Mouse (Mus musculus) v-Abl transformed pro-B cells (cell line): ENCODE results near the gene Opcml.

Source experiments
- in situ Hi-C, 2 experiments: fragments of 400-800 bp; cut with MboI; formaldehyde crosslinking; loops; one replicate each; pipeline ENCODE4 v1.15.1; 2025; ENCODE audit not compliant: unreplicated experiment in 2 of 2

The Opcml gene

GRCm38 (mm10) chr9:28587857-28588388 lies 797.3 kb downstream of the Opcml start:
- in situ Hi-C loops, result no loop called here

DNA sequence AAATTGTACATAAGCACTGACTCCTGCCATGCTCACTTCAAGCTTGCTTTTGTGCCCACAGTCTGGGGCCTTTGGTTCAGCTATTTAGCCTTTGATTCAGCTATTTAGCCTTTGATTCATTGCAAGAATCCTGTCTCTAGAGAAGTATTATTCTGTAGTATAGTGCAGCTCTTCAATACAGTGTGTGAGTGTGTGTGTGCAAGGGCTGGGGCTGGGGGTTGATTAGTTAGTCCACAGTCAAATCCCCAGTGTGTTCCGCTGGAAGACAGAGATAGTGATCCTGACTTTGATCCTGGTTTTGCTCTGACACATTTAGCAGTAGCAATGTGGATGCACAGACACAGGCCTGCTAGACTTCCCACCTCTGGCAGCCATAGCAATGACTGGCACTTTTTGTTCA lies 797.9 kb downstream of the Opcml start:
- in situ Hi-C loops, result no loop called here

- in situ Hi-C loops, result no loop called here
Measured at GRCm38 (mm10) chr9:28592208-28592607, 801.6 kb downstream of the Opcml start.

GRCm38 (mm10) chr9:28595062-28595461 lies 804.5 kb downstream of the Opcml start:
- in situ Hi-C loops, result no loop called here

DNA sequence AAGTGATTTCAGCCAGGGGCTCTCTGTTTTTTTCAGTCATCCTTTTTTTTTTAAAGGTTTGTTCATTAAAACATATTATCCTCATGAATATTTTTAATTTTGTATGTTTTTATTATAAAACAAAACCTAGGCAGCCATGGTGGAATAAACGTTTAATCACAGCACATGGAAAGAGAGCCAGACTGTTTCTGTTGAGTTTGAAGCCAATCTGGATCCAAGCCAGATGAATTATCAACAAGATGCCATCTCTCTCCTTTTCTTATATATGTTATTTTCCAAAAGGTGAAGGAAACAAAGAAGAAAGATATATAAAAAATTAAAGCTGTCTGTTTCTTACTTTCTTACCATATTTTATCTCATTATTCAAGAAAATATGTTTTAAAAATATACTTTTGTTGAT lies 815.0 kb downstream of the Opcml start:
- in situ Hi-C loops, result no loop called here

- in situ Hi-C loops, result no loop called here
Measured at GRCm38 (mm10) chr9:28613683-28614620, 823.4 kb downstream of the Opcml start.

DNA sequence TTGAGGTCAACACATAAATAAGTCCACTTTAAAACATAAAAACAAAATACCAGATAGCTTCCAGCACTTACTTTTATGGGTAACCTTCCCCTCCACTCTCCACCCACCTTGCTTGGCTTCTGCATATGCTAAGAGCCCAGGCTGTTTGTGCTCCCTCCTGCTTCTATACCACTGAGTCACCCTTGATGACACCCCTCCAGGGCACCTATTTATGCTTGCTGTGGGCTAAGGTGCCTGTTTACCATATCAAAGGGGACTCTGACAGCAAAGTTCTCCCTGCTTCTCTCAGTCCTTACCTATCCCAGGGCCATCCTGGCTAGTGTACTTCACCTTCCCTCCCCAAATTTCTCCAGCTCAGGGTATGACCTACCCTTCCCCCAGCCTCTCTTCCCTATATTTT lies 824.9 kb downstream of the Opcml start:
- in situ Hi-C loops, result no loop called here

DNA sequence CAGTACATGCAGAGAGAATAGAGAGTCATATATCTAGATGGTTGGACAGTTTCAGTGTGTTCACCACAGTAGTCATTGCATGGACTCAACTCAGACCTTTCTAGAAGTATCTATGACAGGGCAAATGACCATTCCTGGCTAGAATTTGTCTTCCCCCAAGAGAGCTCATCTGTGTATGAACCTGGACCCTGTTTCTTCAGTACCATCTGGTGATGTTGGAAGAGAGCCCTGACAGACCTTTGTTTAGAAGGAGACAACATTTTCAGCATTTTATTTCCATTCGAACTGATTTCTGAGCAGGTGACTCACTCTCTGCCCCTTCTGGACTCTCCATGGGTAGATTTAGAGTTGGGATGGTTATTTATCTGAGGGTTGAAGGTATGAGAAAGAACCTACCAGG lies 827.1 kb downstream of the Opcml start:
- in situ Hi-C loops, result no loop called here

GRCm38 (mm10) chr9:28618186-28618892 lies 827.8 kb downstream of the Opcml start:
- in situ Hi-C loops, result no loop called here

- in situ Hi-C loops, result no loop called here
Measured at GRCm38 (mm10) chr9:28621939-28622338, 831.4 kb downstream of the Opcml start.

DNA sequence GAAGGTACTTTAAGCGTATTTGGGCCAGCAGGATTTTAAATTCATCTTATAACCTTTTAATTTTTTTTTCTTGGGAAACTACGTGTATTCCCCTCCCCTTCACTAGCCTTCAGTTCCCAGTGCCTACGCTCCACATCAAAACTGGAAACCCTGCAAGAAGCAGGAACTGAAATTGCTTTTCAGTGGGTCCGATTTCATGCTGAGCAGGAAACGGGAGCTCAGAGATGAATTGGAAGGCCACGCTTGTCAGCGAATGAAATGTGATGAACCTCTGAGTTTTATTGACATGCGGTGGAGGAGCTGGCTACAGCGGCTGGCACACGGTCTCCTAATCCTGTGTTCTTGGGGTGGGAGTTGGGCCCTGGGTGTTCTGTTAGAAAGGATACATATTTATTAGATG lies 834.3 kb downstream of the Opcml start:
- in situ Hi-C loops, result no loop called here

GRCm38 (mm10) chr9:28642766-28643165 lies 852.2 kb downstream of the Opcml start:
- in situ Hi-C loops, result no loop called here

- in situ Hi-C loops, result no loop called here
Measured at GRCm38 (mm10) chr9:28644063-28644462, 853.5 kb downstream of the Opcml start.

DNA sequence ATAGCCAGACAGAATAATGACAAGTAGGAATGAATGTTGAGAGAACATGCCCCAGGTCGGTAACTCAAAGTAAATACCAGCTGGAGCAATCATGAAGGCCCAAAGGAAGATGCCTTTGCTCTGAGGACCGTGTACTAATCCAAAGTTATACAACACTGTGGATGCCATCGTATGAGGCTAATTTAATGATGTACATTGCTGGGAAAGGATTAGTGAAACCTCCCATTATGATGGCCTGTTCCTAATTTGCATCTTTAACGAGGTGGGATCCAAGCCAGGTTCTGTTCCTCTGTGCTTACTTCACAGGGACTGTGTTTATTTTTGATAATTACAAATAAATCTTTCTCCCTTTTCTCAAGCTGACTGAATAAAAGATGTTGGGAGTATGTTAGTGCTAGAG lies 859.5 kb downstream of the Opcml start:
- in situ Hi-C loops, result no loop called here

- in situ Hi-C loops, result no loop called here
Measured at GRCm38 (mm10) chr9:28659996-28660395, 869.4 kb downstream of the Opcml start.

GRCm38 (mm10) chr9:28662882-28663281 lies 872.3 kb downstream of the Opcml start:
- in situ Hi-C loops, result no loop called here

DNA sequence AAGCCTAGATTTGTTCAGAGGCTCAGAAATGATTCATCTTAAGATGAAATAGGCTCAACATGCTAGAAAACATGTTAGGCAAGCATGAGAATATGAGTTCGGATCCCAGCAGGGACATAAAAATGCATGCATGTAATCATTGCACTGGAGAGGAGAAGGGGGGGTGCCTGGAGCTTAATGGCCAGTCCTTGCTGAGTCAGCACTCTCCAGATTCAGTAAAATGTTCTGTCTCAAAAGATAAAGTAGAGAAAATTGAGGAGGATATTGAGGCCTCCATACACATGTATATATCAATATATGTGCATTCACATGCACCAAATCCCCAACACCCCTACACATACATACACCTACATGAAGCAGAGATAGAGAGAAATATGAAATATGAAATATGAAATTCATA lies 889.7 kb downstream of the Opcml start:
- in situ Hi-C loops, result no loop called here

GRCm38 (mm10) chr9:28681252-28682037 lies 890.9 kb downstream of the Opcml start:
- in situ Hi-C loops, result no loop called here

GRCm38 (mm10) chr9:28683951-28684470 lies 893.4 kb downstream of the Opcml start:
- in situ Hi-C loops, result no loop called here

GRCm38 (mm10) chr9:28686942-28687611 lies 896.5 kb downstream of the Opcml start:
- in situ Hi-C loops, result no loop called here
